Mouse (Mus musculus) ovary, postnatal 36 days (tissue): ENCODE data around the gene Cul3.

Experiments
- DNase-seq: peaks from one replicate; pipeline ENCODE4 v3.0.0; 2022; ENCODE audit warnings: low spot score, mixed read lengths

Gene Cul3

DNA sequence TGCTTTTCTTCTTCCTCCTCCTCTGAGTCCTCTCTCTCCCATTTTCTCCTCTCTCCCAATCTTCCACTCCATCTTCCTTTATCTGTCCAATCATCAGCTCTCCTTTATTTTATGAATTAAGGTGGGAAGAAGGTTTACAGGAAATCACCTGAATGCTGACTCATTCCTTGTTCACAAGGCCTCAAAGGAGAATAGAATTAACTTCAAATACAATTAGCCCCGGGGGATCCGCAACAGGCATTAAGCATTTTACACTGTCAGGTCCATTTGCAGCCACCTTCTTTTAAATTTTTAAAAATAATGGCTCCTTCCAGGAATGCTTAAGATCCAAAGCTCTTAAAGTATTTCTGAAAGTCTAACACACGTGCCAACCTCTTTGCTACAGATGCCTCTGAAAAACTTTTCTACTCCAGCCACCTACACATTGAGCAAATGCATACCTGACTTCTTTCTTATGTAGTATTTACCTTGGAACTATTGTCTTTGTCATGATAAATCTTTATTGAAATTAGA lies 24.7 kb downstream of the Cul3 start:
- no peak for DNase-seq

DNA sequence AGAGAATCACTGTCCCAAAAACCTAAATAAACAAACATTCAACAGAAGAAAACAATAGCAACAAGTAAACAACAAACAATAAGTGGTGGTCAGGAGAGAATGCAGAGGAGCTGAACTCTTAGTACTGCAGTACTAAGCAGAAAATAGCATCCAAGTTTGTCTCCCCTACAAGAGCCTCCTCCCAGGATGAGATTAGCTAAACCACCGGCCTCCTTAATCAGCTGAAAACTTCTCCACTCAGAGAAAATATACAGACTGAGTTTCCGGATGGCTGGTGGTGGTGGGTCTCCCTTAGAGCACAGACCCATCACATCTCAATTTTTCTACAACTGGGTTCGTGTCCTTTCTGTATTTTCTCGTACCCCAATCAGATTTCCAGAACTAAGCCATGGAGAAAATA lies 47.0 kb downstream of the Cul3 start:
- no peak for DNase-seq

DNA sequence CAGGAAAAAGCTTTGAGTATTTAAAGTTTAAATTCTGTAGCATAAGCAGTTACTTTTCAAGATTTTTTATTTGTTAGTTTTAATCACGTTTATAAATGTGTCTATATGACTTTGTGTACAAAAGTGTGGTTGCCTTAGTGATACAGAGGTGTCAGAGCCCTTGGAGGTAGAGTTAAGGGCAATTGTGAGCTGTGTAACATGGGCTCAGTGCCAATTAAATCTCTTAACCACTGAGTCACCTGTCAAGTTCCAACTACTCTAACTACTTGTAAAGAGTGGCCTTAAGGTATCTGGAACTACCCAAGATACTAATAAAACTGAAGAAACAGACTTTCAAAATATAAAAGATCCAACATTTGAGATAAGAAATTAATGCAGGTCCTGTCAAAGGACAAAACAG lies 61.5 kb downstream of the Cul3 start:
- no peak for DNase-seq

DNA sequence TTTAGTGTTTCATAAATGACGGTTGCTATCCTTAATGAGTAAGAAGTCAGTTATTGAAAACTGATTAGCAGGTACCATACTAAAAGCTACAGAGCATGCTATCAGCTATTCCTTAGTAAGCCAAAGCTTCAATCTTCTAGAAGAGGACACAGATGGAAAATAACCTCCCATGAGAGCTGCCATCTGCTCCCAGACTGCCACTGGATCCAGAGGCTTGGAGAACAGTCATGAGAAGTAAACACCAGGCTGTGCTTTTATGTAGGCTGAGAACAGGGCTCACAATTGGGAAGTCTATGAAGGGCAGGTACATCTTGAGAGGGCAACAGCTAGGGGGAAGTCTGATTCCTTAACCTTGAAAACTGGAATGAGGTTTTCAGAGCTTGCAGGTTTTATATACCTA lies 79.8 kb downstream of the Cul3 start:
- DNase-seq = no peak

DNA sequence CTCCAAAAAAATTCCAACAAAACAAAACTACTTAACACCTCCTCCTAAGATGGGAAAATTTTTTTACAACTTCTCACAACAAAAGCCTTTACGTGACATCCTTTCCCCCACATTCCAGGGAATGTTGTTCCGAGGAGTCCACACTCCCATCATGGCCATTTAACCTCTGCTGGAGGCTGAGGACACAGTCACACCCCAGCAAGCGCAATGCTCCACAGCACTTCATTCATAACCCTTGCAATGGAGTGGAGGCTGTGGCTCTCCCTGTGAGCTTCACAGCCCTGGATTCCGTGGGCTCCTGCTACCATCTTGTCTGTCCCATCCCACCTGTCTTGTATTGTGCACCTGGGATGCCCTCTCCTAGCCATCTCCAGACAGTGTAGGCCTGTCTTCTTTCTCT lies 81.6 kb downstream of the Cul3 start:
- DNase-seq = no peak

DNA sequence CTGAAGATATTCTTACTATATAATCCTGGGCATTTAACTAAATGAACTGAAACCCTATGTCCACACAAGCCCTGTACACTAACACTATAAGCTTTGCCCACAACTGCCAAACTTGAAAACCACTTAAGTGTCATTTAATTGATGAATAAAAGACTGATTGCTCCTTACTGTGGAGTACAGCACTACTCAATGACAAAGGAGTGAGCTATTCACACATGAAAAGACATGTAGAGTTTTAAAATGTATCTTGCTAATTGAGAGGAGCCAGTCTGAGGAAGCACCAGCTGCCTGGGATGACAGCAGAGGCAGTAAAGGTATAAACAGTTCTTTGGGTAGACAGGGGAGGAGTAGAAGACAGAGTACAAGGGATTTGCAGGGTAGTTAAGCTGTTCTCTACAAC lies 87.0 kb downstream of the Cul3 start:
- no peak for DNase-seq

DNA sequence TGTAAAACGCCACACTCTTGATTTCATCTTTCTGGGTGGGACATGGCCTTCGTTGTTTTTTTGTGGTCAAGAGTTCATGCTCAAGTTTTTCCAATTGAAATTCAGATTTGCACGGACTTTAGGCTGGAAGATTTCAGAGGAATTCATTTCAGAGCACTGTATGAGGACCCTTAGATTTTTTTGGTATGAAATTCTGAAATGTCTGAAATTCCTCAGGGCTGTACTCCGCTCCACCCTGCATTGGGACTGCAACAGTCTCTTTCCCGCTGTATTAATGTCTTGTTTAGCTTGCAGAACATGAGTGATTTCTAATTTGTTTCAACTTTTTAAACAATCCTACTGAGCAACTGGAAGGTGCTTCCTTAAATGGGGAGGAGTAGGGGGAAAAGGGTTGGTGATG lies 90.0 kb downstream of the Cul3 start:
- DNase-seq = no peak

DNA sequence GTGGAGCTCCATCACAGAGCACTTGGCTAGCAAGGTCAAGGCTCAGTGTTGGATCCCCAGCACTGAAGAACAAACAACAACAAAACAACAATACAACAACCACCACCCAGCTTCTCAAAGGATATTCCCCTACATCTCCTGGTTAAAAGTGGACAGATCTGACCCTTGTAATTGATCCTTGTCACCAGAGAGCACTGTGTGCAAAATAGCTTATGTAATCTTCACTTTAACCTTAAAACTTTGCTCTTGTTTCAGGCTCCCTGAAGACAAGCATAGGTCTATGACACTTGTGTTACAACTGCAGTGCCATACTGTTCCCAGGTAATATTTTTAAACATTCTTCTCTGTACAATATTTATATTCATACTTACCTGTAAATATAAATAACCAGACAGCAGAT lies 93.1 kb downstream of the Cul3 start:
- DNase-seq = no peak

DNA sequence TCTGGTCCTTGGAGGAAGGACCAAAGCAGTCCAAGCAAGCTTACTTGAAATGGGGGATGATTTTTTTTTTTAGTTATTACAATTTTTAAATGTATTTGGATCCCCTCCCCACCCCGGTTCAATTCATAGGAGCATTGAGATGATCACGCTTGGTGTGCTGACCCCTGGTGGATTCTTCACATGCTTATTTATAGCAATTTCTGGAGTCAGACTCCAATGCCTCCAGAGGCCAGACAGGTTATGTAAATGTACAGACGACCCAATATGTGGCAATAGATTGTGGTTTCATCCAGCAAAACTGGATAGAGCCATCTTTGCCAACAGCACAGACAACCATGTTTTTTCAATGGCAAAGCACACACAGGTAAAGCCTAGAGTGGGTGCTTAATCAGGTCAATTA lies 96.2 kb downstream of the Cul3 start:
- DNase-seq = no peak

DNA sequence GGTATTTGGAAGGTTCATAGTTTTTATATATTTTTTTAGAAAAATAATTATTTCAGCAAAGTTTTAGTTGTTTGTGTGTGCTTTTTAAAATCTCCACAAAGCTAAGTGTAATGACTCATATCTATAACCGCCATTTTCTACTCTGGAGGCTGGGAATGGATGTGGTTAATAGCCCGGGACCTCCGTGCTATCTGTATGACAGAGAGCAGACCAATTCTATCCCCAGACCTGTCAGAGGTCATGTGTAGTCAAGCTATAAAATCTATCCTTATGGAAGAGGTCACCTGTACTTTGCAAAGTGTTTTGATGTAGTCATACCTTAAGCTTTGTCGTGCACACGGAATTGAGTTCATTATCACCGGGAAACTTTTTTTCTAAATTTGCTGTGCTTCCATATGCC lies 98.7 kb downstream of the Cul3 start:
- DNase-seq = no peak

DNA sequence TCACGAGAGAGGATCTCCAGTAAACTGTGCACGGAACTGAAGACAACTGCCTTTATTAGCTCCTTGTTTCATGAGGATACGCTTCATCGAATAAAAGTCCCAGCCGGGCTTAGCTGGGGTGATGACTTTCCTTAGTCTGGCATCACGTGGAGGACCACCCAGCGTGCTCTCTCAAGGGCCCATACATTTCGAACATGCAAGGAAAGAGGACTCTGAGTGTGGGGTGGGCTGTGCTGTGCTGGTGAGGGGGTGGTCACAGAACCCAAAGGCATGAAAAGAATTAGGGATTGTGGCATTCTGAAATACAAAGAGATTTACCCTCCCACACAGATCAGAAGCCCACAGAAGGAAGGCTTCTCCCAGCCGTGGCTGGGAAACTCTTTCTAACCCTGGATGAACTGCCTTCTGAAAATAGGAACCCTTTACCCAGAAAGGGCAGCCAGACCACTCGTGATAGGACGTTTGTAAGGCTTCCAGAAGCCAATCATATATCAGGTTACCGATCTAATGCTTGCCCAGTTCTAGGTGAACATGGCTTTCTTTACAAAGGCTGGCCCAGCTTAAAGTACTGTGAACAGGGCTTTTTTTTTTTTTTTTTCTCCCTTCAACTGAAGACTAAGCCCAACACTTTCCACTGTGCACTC lies 100.1 kb downstream of the Cul3 start:
- no peak for DNase-seq

DNA sequence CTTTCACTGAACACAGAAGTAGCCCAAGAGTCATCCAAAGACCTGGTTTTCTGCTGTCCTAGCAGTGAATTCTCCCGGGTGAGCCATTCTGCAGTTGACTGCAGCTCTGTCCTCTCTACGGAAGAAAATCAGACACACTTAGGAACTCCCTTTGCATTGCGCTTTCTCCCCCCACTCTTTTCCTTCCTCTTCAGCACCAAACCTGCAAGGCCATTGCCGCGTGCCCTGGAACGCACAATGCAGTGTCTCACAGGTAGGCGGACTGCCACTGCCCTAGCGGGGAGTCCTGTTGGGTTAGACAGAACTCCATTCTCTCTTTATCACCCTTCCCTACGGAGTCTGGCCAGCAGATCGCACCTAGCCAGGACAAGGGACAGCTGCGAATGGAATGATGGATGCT lies 100.8 kb downstream of the Cul3 start:
- DNase-seq = no peak

DNA sequence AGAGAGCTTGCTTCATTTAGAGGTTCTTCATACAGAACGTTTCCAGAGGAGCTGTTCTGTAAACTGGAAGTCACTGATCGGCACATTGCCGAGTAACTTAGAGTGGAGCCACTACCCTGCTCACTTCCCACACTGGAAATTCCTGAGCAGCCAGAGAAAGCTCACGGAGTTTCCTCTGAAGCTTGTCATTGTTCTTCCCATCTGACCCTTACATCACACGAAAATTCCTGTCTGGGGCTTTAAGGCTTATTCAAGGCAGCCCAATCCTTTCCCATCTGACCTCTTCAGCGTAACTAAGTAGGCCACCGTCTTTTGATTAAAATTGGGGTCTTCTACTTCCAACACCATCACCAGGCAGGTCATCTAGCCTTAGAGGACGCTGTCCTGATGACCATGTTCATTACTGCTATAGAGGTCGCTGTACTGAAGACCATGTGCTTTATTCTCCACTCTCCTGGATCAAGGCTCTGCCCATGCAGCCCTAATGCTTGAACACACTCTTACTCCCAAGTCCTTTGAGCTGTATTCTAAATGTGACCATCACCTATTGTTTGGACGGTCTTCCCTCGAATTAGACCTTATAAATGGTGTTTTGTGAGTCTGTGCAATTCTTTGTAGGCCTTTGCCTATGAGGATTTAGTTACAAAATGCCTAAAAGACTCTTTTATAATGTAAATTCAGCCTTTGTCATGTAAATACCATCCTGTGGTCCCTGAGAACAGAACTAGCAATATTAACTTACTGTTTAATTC lies 103.2 kb downstream of the Cul3 start:
- no peak for DNase-seq

DNA sequence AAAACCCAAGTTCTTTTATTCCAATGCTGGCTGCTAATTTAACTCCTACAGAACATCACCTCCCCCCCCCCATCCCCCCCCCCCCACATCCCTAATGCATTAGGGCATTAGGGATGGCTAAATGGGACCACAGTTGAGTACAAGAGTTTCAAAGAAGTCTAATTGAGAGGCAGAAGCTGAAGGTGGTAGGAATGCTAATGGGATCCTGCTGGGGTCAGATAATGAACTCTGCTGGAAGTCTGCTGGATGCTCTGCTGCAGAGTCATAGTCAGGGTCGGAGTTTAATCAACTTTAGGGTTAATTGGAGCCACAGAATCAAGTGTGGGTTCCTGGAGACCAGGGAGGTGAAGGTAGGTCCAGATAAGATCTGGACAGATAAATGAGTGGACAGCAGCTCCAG lies 104.2 kb downstream of the Cul3 start:
- DNase-seq = no peak

DNA sequence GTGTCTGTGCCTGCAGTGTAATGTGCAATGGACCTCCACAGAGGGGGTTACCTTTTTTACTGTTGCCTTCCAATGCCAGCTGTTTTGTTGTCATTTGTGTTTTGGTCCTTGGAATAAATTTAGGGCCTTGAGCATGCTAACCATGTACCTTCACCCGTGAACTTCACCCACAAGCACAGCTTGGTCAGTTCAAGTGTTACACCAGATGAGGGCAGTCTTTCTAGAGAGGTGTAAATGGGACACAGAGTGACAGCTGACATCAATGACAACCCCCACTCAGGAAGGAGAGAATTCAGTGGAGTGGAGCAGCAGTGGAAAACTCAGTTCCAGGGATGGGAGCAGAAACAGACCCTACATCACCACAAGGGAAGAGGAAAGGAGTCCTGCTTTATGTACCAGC lies 109.7 kb downstream of the Cul3 start:
- DNase-seq = no peak

DNA sequence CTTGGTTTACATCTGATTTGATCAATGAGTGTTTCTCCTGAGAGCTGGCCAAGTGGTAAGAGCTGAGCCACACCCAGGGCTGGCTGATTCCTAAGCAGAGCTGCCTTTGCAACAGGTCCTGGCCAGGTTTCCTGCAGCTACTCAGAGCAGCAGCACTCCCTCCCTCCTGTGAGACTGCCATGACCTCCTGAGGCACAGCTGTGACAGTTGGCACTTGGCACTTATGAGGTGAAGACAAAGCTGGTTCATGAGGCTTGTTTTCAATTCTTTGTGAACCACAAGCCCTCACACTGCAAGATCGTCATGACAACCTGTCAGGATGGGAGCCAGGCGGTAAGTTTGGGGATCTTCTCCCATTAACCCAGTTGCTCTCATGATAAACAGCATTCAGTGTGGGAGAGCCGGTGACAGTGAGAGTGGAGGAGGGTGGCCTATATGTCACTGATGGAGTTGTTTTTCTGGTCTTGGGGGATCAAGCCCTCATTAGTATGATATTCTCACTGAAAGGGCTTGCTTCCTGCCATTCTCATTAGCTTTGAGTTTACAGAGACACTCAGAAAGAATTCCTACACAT lies 115.4 kb downstream of the Cul3 start:
- no peak for DNase-seq

DNA sequence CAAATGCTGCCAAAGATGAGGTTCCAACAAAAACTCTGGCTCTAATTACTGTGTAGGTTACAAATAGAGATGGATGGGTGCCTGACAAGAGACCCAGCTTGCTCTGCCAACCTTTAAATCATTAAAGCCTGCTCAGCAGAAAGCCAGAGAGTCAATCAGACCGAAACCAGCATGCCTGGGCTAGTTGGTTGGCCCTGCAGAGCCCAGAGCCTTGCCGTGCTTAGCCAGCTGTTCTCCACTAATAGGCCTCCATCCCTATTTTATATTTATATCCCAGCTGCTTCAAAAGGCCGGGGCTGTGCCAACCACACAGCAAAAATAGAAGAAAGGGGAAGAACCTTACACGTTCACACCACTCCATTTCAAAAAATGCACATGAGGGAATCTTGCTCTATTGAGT lies 119.1 kb downstream of the Cul3 start:
- DNase-seq = no peak

DNA sequence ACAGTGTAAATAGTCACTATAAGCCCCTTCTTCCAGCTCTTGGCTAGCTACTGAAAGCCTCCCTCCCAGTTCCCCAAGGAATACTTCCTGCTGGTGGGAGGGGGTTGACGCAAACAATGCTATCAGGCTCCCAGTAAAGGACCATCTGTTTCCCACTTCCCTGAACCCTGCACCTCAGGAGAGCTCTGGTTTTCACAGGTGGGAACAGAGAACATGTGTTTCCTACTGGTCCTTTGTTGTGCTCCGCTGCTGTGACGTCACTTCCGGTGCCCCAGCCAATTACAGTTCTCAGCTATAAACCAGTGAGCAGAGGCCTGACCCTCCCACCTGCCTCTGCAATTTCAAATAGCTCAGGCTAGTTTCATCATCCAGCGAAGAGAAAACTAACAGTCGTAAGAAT lies 122.0 kb downstream of the Cul3 start, which contains the start of gene Fam124b:
Gene Fam124b, minus strand, starts transcription at position 206 of the 400 bp plus-strand sequence.
- no peak for DNase-seq
